Mouse (Mus musculus) midbrain, embryonic 15.5 days (tissue): ENCODE data around the gene Cirbp. TPM values are rescaled to one million over a fixed set of nuclear protein-coding genes. Genes with fewer than 3 reads are reported as not detected.
A peak's percentile ranks its signal among the peaks of the same experiment; 100 is the strongest.

Source experiments
- ATAC-seq: fragments of 200-750 bp; cut with Nextera tagmentation; replicated peaks from 2 replicates; pipeline ENCODE4 v1.8.0; 2017; ENCODE audit warnings: moderate TSS enrichment
- H3K27ac ChIP-seq: fragments of 300-500 bp; sonication (generic); 2 replicates; pipeline ENCODE4 v1.5.1; 2015; ENCODE audit warnings: mild to moderate bottlenecking, inconsistent platforms
- H3K27me3 ChIP-seq: fragments of 300-500 bp; sonication (generic); replicated peaks from 2 replicates; pipeline ENCODE4 v1.6.1; 2015; ENCODE audit warnings: inconsistent platforms
- H3K36me3 ChIP-seq: fragments of 300-500 bp; sonication (generic); replicated peaks from 2 replicates; pipeline ENCODE4 v1.6.1; 2015; ENCODE audit warnings: inconsistent platforms
- H3K4me1 ChIP-seq: fragments of 300-500 bp; sonication (generic); 2 replicates; pipeline ENCODE4 v1.6.1; 2015; ENCODE audit warnings: inconsistent platforms
- H3K4me2 ChIP-seq: fragments of 300-500 bp; sonication (generic); 2 replicates; pipeline ENCODE4 v1.6.1; 2015; ENCODE audit warnings: inconsistent platforms, mild to moderate bottlenecking, moderate library complexity
- H3K4me3 ChIP-seq: fragments of 300-500 bp; sonication (generic); 2 replicates; pipeline ENCODE4 v1.5.1; 2015; ENCODE audit warnings: mild to moderate bottlenecking, inconsistent platforms
- H3K9ac ChIP-seq: fragments of 300-500 bp; sonication (generic); 2 replicates; pipeline ENCODE4 v1.6.1; 2015; ENCODE audit warnings: mild to moderate bottlenecking, inconsistent platforms
- H3K9me3 ChIP-seq: fragments of 300-500 bp; sonication (generic); 2 replicates; pipeline ENCODE4 v1.6.1; 2016; ENCODE audit warnings: inconsistent platforms
- WGBS: fragments of 180-500 bp; shearing (Covaris S2); methylation state at CpG from one replicate; pipeline ENCODE4 v1.1.7; 2015; ENCODE audit warnings: mixed read lengths; 5-methylcytosine and 5-hydroxymethylcytosine counted together
- polyA plus RNA-seq: library from polyadenylated mRNA; unstranded; fragments of >200 nt; fragmentation: Nextera tagmentation; extraction: Ambion mirVana; gene quantifications from 2 replicates; pipeline ENCODE4 v1.2.1, GENCODE M21; 2015

The Cirbp gene
- polyA plus RNA-seq, 1 experiment from 2014 or later: 392 TPM

- peak; percentile 62 for ATAC-seq
- Histone ChIP-seq H3K9me3 (no peaks in the 10 kb centered on the region), H3K36me3 (peaks cover 75% of the 10 kb centered on the region), H3K9ac (no peak overlapping the region), H3K4me1 (peaks cover 22% of the 10 kb centered on the region), H3K27ac (peak overlapping the region; percentile 2; the same call in 1 of the 2 replicates), H3K4me2 (peak overlapping the region; percentile 12), H3K4me3 (0 out of 2 replicates have a peak overlapping the region, but pooled peaks have one; percentile 8), H3K27me3 (no peaks in the 10 kb centered on the region)
- 14% methylated on average over 55 of the region's 55 CpGs for WGBS
These were observed 34.4 kb upstream of the Cirbp start for GRCm38 (mm10) chr10:80131316-80131951.

DNA sequence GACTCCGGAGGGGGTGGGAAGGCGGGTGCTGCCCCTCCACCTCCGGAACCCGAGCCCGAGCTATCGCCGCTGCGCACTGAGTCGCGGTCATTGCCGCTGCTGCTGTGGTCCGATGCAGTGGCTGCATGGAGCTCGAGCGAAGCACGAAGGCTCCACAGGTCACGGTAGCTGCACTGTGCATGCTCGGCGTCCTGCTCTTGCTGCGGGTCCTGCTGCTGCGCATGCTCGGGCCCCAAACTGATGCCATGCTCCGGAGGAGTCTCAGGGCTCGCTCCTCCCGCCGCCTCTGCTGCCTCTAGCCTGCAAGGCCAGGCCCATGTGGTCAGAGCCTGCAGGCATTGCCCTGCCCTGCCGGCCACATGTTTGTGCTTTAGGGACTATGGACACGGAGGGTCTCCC, 33.8 kb upstream of the Cirbp start:
- ATAC-seq: peak; percentile 12; the same call in 1 of the 2 replicates
- WGBS: 25% methylated on average over 27 of the region's 27 CpGs
- H3K4me3 ChIP-seq: 0 out of 2 replicates have a peak overlapping the region, but pooled peaks have one; percentile 8
- no peak overlapping the region for H3K9ac ChIP-seq
- no peaks in the 10 kb centered on the region for H3K9me3 ChIP-seq
- H3K27ac ChIP-seq: no peak overlapping the region
- peaks cover 70% of the 10 kb centered on the region for H3K36me3 ChIP-seq
- no peaks in the 10 kb centered on the region for H3K27me3 ChIP-seq
- peaks cover 27% of the 10 kb centered on the region for H3K4me1 ChIP-seq
- peak overlapping the region; percentile 12 for H3K4me2 ChIP-seq

- H3K9ac ChIP-seq: no peak overlapping the region
- no peak overlapping the region for H3K27ac ChIP-seq
- peaks cover 57% of the 10 kb centered on the region for H3K36me3 ChIP-seq
- WGBS: 65% methylated on average over 8 of the region's 8 CpGs
- no peak for ATAC-seq
- no peaks in the 10 kb centered on the region for H3K9me3 ChIP-seq
- H3K4me2 ChIP-seq: no peak overlapping the region
- H3K27me3 ChIP-seq: no peaks in the 10 kb centered on the region
- no peak overlapping the region for H3K4me3 ChIP-seq
- H3K4me1 ChIP-seq: peaks cover 39% of the 10 kb centered on the region
These were observed 32.4 kb upstream of the Cirbp start for GRCm38 (mm10) chr10:80133226-80133849.

- no peaks in the 10 kb centered on the region for H3K9me3 ChIP-seq
- H3K9ac ChIP-seq: no peak overlapping the region
- H3K27ac ChIP-seq: no peak overlapping the region
- H3K36me3 ChIP-seq: peaks cover 49% of the 10 kb centered on the region
- no peak overlapping the region for H3K4me2 ChIP-seq
- H3K4me1 ChIP-seq: peaks cover 42% of the 10 kb centered on the region
- H3K4me3 ChIP-seq: no peak overlapping the region
- 90% methylated on average over 9 of the region's 9 CpGs for WGBS
- ATAC-seq: no peak
- H3K27me3 ChIP-seq: no peaks in the 10 kb centered on the region
These were observed 31.4 kb upstream of the Cirbp start for GRCm38 (mm10) chr10:80134421-80134820.

DNA sequence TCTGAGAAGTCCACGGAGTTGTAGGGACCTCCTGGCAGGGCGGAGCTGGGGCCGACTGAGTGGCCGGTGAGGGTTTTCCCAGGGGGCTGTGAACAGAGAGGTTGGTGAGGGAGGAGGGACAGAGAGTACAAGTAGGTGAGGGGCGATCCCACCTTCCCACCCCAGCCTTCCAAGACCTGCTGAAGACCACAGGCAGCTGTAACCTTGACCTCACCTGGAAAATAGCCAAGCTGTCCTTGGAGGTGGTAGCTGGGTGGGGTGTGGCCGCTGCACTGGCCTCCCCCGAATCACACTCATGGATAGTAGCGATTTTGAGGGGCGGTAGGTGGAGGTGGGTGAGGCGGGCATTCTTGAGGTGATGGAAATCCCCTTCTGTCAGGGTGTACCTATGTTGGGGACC, 30.6 kb upstream of the Cirbp start:
- Histone ChIP-seq H3K27me3 (no peaks in the 10 kb centered on the region), H3K9ac (no peak overlapping the region), H3K36me3 (peaks cover 47% of the 10 kb centered on the region), H3K4me2 (no peak overlapping the region), H3K9me3 (no peaks in the 10 kb centered on the region), H3K4me1 (peaks cover 46% of the 10 kb centered on the region), H3K4me3 (no peak overlapping the region), H3K27ac (no peak overlapping the region)
- ATAC-seq: no peak
- 86% methylated on average over 10 of the region's 10 CpGs for WGBS

- Histone ChIP-seq H3K27me3 (no peaks in the 10 kb centered on the region), H3K9ac (no peak overlapping the region), H3K36me3 (peaks cover 45% of the 10 kb centered on the region), H3K4me1 (peaks cover 48% of the 10 kb centered on the region), H3K27ac (no peak overlapping the region), H3K9me3 (no peaks in the 10 kb centered on the region), H3K4me3 (no peak overlapping the region), H3K4me2 (0 out of 2 replicates have a peak overlapping the region, but pooled peaks have one; percentile 94)
- WGBS: 89% methylated on average over 1 of the region's 1 CpGs
- ATAC-seq: no peak
These were observed 30.1 kb upstream of the Cirbp start for GRCm38 (mm10) chr10:80135641-80136040.

DNA sequence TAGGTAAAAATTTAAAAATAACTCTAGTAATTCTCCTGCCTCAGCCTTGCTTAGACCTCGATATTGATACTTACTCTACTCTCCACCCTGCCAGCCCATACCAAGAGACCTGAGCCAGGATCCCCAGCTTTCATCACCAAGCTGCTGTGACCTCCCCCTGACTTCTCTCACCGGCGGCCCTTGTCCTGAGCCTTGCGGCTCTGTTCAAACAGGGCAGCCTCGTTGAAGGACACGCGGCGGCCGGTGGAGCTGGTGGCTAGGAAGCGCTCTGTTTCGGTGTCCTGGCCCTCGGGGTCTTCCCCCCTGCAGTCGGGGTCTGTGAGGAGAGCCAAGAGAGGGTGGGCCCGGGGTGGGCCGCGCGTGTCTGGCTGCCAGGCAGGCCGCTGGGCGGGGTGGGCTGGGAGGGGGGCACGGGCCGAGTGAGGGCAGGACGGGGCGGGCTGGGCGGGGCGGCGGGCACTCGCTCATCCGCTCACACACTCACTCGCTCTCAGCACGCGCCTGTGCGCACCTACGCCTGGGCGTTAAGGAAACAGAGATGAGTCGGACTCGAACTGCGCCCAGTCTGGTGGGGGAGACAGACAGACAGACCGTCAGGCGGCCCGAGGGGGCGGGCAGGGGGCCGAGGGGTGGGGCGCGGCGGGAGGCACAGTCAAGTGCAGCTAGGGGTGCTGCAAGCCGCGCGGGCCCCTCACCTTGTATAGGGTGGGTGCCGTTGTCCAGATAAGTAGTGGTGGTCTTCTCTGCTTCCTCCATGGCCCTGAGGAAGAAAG, 29.4 kb upstream of the Cirbp start:
- H3K36me3 ChIP-seq: peaks cover 37% of the 10 kb centered on the region
- H3K9ac ChIP-seq: peak overlapping the region; percentile 97
- H3K4me2 ChIP-seq: peak overlapping the region; percentile 94
- peak overlapping the region; percentile 79 for H3K4me3 ChIP-seq
- peaks cover 51% of the 10 kb centered on the region for H3K4me1 ChIP-seq
- H3K27me3 ChIP-seq: no peaks in the 10 kb centered on the region
- no peaks in the 10 kb centered on the region for H3K9me3 ChIP-seq
- peak overlapping the region; percentile 96 for H3K27ac ChIP-seq
- ATAC-seq: no peak
- 18% methylated on average over 41 of the region's 49 CpGs for WGBS

GRCm38 (mm10) chr10:80136952-80137625, 28.7 kb upstream of the Cirbp start:
- ATAC-seq: peak; percentile 7; the same call in 1 of the 2 replicates
- peak overlapping the region; percentile 97 for H3K9ac ChIP-seq
- H3K9me3 ChIP-seq: no peaks in the 10 kb centered on the region
- peak overlapping the region; percentile 96 for H3K27ac ChIP-seq
- peak overlapping the region; percentile 94 for H3K4me2 ChIP-seq
- no peaks in the 10 kb centered on the region for H3K27me3 ChIP-seq
- peak overlapping the region; percentile 79 for H3K4me3 ChIP-seq
- H3K36me3 ChIP-seq: peaks cover 35% of the 10 kb centered on the region
- H3K4me1 ChIP-seq: peaks cover 49% of the 10 kb centered on the region
- WGBS: 2% methylated on average over 28 of the region's 29 CpGs

GRCm38 (mm10) chr10:80137626-80138552, 27.9 kb upstream of the Cirbp start:
- H3K9ac ChIP-seq: peak overlapping the region; percentile 97
- ATAC-seq: no peak
- H3K4me3 ChIP-seq: peak overlapping the region; percentile 79
- peaks cover 27% of the 10 kb centered on the region for H3K36me3 ChIP-seq
- WGBS: under 1% methylated on average over 30 of the region's 33 CpGs
- H3K9me3 ChIP-seq: no peaks in the 10 kb centered on the region
- H3K4me2 ChIP-seq: peak overlapping the region; percentile 94
- H3K27me3 ChIP-seq: no peaks in the 10 kb centered on the region
- peak overlapping the region; percentile 96 for H3K27ac ChIP-seq
- H3K4me1 ChIP-seq: peaks cover 50% of the 10 kb centered on the region

GRCm38 (mm10) chr10:80138553-80139438, 27.0 kb upstream of the Cirbp start, which contains the start of gene Atp5d:
Atp5d (plus strand) TSS chr10:80138632.
- peak within 1 kb of the TSS; percentile 79 for H3K4me3 ChIP-seq
- peak within 1 kb of the TSS; percentile 96 for H3K27ac ChIP-seq
- peaks cover 18% of the 10 kb centered on the region; the same call in 1 of the 2 replicates for H3K36me3 ChIP-seq
- no peaks in the 10 kb centered on the region for H3K9me3 ChIP-seq
- peak within 1 kb of the TSS; percentile 94 for H3K4me2 ChIP-seq
- ATAC-seq: peak; percentile 34
- under 1% methylated on average over 81 of the region's 94 CpGs for WGBS
- H3K27me3 ChIP-seq: no peaks in the 10 kb centered on the region
- H3K4me1 ChIP-seq: peaks cover 56% of the 10 kb centered on the region
- peak within 1 kb of the TSS; percentile 97 for H3K9ac ChIP-seq
